Mouse (Mus musculus) embryonic facial prominence, embryonic 14.5 days (tissue): Measurements from ENCODE around the gene Gm11027. TPM values are rescaled to one million over a fixed set of nuclear protein-coding genes. Genes with fewer than 3 reads are reported as not detected.

Experiments used
- ATAC-seq: fragments of 200-750 bp; cut with Nextera tagmentation; 2 replicates; pipeline ENCODE4 v1.8.0; 2017; ENCODE audit warnings: low read depth, moderate number of reproducible peaks, moderate TSS enrichment
- DNase-seq: peaks from one replicate; pipeline ENCODE4 v3.0.0-alpha.2; 2015; ENCODE audit warnings: low spot score
- H3K27ac ChIP-seq: fragments of 300-500 bp; sonication (generic); replicated peaks from 2 replicates; pipeline ENCODE4 v1.5.1; 2014; ENCODE audit warnings: low read depth, mild to moderate bottlenecking, low read length, moderate library complexity
- H3K27me3 ChIP-seq: fragments of 300-500 bp; sonication (generic); replicated peaks from 2 replicates; pipeline ENCODE4 v1.6.1; 2014; ENCODE audit warnings: low read length; ENCODE audit not compliant: control insufficient read depth, insufficient read depth
- H3K36me3 ChIP-seq: fragments of 300-500 bp; sonication (generic); 2 replicates; pipeline ENCODE4 v1.6.1; 2014; ENCODE audit warnings: low read length, mixed read lengths; ENCODE audit not compliant: control insufficient read depth, insufficient read depth
- H3K4me1 ChIP-seq: fragments of 300-500 bp; sonication (generic); 2 replicates; pipeline ENCODE4 v1.6.1; 2014; ENCODE audit warnings: antibody characterized with exemption, low read length; ENCODE audit not compliant: control insufficient read depth, insufficient read depth
- H3K4me2 ChIP-seq: fragments of 300-500 bp; sonication (generic); 2 replicates; pipeline ENCODE4 v1.6.1; 2014; ENCODE audit warnings: low read depth, mild to moderate bottlenecking, low read length, moderate library complexity, mixed read lengths
- H3K4me3 ChIP-seq: fragments of 300-500 bp; sonication (generic); 2 replicates; pipeline ENCODE4 v1.5.1; 2014; ENCODE audit warnings: low read depth, mild to moderate bottlenecking, low read length
- H3K9ac ChIP-seq: fragments of 300-500 bp; sonication (generic); 2 replicates; pipeline ENCODE4 v1.6.1; 2014; ENCODE audit warnings: low read depth, mild to moderate bottlenecking, low read length, moderate library complexity, mixed read lengths
- H3K9me3 ChIP-seq: fragments of 300-500 bp; sonication (generic); 2 replicates; pipeline ENCODE4 v1.6.1; 2016; ENCODE audit warnings: low read length; ENCODE audit not compliant: control insufficient read depth
- WGBS: fragments of 180-500 bp; shearing (Covaris S2); extraction: QIAGEN DNeasy Blood & Tissue Kit; methylation state at CpG from one replicate; pipeline ENCODE4 v1.1.7; 2014; 5-methylcytosine and 5-hydroxymethylcytosine counted together
- polyA plus RNA-seq: library from polyadenylated mRNA; unstranded; fragments of >200 nt; fragmentation: Nextera tagmentation; extraction: Ambion mirVana; gene quantifications from 2 replicates; pipeline ENCODE4 v1.2.1, GENCODE M21; 2014

The Gm11027 gene
- polyA plus RNA-seq, 1 experiment from 2014 or later, result not detected

DNA sequence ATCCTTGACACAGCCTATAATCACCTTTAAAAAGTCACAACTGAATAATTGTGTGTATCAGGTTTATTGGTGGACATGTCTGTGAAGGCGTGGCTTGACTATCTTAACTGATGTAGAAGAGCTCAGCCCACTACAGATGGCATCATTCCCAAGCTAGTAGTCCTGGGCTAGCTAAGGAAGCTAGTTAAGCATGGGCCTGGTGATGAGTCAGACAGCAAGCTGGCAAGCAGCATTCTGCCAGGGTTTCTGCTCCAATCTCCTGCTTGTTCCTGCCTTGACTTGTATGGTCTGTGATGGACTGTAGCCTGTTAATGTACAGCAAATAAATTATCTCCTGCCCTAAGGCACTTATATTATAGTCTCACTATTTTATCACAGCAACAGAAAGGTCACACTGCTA is 30.6 kb upstream of the Gm11027 start:
- Histone ChIP-seq H3K4me3 (no peak overlapping the region), H3K27me3 (no peaks in the 10 kb centered on the region), H3K4me1 (no peaks in the 10 kb centered on the region), H3K36me3 (peaks cover 56% of the 10 kb centered on the region), H3K9ac (no peak overlapping the region), H3K27ac (no peak overlapping the region), H3K9me3 (no peaks in the 10 kb centered on the region), H3K4me2 (no peak overlapping the region)
- DNase-seq, result no peak
- ATAC-seq, result no peak
- 91% methylated on average over 1 of the region's 1 CpGs for WGBS

DNA sequence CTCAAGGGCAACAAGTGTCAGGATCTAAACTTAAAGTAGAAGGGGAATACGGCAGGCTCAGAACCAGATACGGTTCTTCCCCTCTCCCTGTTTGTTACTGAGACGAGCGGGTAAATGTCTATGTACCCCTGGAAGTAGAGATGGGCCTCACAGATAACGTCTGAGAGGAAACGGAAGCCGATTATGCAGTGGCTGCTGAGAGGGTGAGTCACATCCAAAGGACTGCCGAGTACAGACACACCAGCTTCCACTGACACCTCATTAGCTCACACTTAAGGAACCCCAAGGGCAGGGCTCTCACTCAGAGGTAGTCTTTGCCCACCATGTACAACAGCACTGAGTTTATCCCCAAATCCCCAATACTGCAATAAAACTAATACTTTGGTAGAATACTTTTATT is 20.5 kb upstream of the Gm11027 start:
- Histone ChIP-seq H3K9ac (no peak overlapping the region), H3K4me1 (no peaks in the 10 kb centered on the region), H3K36me3 (peaks cover 38% of the 10 kb centered on the region), H3K4me2 (no peak overlapping the region), H3K27ac (no peak overlapping the region), H3K27me3 (no peaks in the 10 kb centered on the region), H3K4me3 (no peak overlapping the region), H3K9me3 (no peaks in the 10 kb centered on the region)
- WGBS, result 67% methylated on average over 8 of the region's 8 CpGs
- ATAC-seq, result no peak
- no peak for DNase-seq

DNA sequence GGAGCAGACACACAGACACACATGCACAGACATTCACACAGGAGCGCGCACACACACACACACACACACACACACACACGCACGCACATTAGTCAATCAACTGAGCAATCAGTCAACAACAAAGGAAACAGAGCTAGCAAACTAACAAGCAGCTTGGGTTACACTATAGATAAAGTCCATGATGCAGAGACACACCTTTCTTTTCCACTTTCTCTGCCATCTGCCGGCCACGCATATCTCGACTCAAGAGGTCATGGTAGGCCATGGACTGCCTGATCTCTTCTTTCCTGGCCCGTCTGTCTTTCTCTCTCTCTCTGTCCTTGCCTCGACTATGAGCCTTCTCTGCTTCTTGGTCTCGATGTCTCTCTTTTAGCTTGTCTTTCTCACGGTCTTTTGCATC is 19.6 kb upstream of the Gm11027 start:
- Histone ChIP-seq H3K4me1 (no peaks in the 10 kb centered on the region), H3K4me2 (no peak overlapping the region), H3K27ac (no peak overlapping the region), H3K4me3 (no peak overlapping the region), H3K9me3 (no peaks in the 10 kb centered on the region), H3K9ac (no peak overlapping the region), H3K27me3 (no peaks in the 10 kb centered on the region), H3K36me3 (peaks cover 38% of the 10 kb centered on the region)
- ATAC-seq (no peak), DNase-seq (no peak)
- 84% methylated on average over 11 of the region's 11 CpGs for WGBS

DNA sequence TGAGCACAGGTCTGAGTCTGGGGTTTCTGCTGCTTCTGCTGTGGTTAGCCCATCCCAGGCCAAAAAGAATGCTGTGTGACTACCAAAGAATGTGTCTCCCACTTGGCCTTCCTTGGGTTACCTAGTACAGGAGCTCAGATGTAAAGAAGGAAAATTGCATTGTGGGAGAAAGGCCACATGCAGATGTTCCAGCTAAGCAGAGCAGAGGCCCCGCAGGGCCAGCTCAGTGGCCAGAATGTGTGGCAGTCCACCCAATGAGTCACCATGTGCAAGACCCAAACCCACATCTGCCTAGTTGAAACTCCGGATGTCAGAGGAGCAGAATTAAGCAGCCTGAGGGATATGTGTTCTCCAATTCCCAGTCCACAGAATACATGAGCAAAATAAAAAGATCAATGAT is 16.9 kb upstream of the Gm11027 start:
- WGBS, result 75% methylated on average over 2 of the region's 2 CpGs
- Histone ChIP-seq H3K4me2 (no peak overlapping the region), H3K9ac (no peak overlapping the region), H3K4me3 (no peak overlapping the region), H3K36me3 (peaks cover 27% of the 10 kb centered on the region), H3K27ac (no peak overlapping the region), H3K27me3 (no peaks in the 10 kb centered on the region), H3K4me1 (peaks cover 6% of the 10 kb centered on the region; the same call in 1 of the 2 replicates), H3K9me3 (no peaks in the 10 kb centered on the region)
- DNase-seq, result no peak
- no peak for ATAC-seq

DNA sequence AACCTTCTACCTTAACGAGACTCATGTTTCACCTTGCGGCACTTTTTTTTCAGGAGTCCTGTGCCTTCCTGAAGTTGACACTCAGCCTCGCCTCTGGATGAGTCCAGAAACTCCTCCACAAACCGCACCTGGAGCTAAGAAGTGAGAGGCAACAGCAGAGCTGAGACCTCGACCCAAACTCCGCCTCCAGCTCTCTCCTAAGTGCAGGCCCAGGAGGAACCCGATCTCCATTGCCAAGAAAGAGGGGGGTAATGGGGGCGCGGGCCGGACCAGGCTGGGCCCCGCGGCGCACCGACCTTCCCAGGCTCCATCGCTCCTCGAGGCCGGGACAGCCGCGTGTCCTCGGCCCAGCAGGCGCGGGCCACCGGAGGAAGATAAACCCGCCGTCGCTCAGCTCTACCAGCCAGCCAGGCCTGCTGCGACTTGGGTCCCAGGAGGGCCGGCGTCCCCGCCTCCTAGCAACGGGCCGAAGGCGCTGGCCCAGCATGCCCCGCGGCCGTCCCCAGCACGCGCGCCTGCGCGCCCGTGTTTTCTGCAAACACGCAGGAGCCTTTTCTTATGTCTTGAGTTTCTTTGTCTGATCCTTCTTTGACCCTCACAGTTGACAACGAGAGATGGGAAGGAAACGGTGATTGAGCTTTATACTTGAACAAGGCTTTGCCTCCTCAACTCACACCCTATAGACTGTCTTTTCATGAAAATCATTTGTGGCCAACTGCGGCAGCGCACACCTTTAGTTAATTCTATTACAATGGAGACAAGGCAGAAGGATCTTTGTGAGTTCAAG is 12.4 kb upstream of the Gm11027 start, which contains the start of gene Wdr60:
Gene Wdr60, minus strand, starts transcription at position 468 of the 787 bp plus-strand sequence.
- Histone ChIP-seq H3K36me3 (no peaks in the 10 kb centered on the region), H3K4me1 (peaks cover 6% of the 10 kb centered on the region; the same call in 1 of the 2 replicates), H3K27me3 (no peaks in the 10 kb centered on the region), H3K4me2 (peak within 1 kb of the TSS; percentile 66), H3K27ac (peak within 1 kb of the TSS; percentile 78), H3K9ac (peak within 1 kb of the TSS; percentile 79), H3K4me3 (peak within 1 kb of the TSS; percentile 67), H3K9me3 (no peaks in the 10 kb centered on the region)
- 4% methylated on average over 41 of the region's 47 CpGs for WGBS
- ATAC-seq (peak; percentile 98), DNase-seq (peak; percentile 94)

DNA sequence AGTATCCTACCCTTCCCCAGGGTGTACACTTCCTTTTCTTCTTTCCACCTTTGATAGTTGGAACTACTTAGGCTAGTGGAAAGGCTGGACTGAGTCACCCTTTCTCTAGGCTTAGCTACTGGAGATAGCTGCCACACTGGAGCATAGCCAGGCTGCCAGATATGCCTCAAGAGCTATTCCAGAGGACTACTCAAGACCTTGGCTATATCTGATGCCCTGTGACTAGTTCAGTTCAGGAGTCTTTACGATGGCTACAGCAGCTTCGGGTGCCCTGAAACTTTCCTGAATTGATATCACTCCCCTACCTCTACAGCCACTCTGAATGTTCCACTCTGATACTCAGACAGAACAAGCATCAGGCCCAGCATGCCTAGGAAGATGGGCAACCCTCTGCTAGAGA is 10.4 kb upstream of the Gm11027 start:
- Histone ChIP-seq H3K9ac (no peak overlapping the region), H3K4me2 (no peak overlapping the region), H3K4me1 (peaks cover 6% of the 10 kb centered on the region; the same call in 1 of the 2 replicates), H3K27ac (no peak overlapping the region), H3K36me3 (no peaks in the 10 kb centered on the region), H3K9me3 (no peaks in the 10 kb centered on the region), H3K27me3 (no peaks in the 10 kb centered on the region), H3K4me3 (no peak overlapping the region)
- DNase-seq, result no peak
- 92% methylated on average over 2 of the region's 2 CpGs for WGBS
- no peak for ATAC-seq

DNA sequence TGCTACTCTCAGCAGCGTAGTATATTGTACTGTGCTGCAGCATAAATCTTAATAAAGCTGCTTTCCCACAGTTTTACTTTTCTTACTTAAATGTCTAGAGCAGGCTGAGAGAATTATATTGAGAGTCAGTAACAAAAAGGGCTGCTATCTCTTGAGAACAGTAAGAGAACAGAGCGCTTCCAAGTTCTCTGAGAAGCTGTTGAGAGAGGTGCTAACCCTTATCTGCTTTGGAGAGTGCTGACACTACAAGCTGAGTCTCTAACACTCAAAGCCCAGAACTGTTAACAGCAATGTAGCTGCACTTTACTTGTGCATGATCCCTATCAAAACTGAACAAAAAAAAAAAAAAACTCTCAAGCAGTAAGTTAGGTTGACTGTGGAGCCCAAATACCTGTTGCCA is 9.9 kb upstream of the Gm11027 start:
- no peak for ATAC-seq
- no peaks in the 10 kb centered on the region for H3K36me3 ChIP-seq
- WGBS, result 74% methylated on average over 2 of the region's 2 CpGs

DNA sequence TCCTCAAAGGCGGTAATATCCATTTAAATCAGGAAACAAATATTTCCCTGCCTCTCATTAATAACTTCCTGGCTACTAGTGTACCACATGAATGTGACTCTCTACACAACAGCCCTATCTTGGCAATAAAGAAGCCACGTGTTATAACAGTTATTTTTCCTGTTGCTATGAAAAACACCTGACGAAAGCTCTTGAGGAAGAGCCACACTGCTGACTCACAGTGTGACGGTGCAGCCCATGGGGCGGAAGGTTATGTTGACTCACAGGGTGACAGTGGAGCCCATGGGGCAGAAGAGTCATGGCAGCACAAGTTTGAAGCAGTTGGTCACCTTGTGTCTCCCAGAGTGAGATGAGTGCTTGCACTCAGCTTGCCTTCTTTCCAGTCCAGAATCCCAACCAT is 5.7 kb upstream of the Gm11027 start:
- WGBS, result 73% methylated on average over 5 of the region's 5 CpGs

More for the DNA sequence above, 9.9 kb upstream of the Gm11027 start:
- H3K4me1 ChIP-seq, result peaks cover 6% of the 10 kb centered on the region; the same call in 1 of the 2 replicates
- no peak overlapping the region for H3K9ac ChIP-seq
- no peak overlapping the region for H3K4me2 ChIP-seq
- no peaks in the 10 kb centered on the region for H3K27me3 ChIP-seq
- H3K27ac ChIP-seq, result no peak overlapping the region
- H3K4me3 ChIP-seq, result no peak overlapping the region
- H3K9me3 ChIP-seq, result no peaks in the 10 kb centered on the region
- DNase-seq, result no peak

DNA sequence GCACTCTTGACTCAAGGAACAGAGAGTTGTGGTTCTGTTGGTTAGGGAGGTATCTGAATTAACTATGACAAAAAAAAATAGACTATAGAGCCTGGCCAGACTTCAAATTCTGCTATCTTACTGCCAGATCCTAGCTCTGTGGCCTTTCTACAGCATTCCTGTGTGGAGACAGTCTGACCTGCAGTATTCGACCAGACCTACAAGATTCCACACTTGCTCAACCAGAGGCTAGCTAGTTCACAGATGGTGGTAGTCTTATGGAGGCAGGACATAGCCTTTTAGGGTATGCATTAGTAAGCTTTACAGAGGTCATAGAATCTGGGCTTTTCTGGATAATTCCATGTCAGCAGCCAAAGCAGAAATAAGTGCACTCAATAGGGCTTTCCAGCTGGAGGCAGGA is 4.6 kb upstream of the Gm11027 start:
- WGBS, result 68% methylated on average over 1 of the region's 1 CpGs
- Histone ChIP-seq H3K9me3 (no peaks in the 10 kb centered on the region), H3K27me3 (no peaks in the 10 kb centered on the region), H3K27ac (no peak overlapping the region), H3K36me3 (no peaks in the 10 kb centered on the region), H3K4me1 (no peaks in the 10 kb centered on the region), H3K9ac (no peak overlapping the region), H3K4me3 (no peak overlapping the region), H3K4me2 (no peak overlapping the region)
- ATAC-seq (no peak), DNase-seq (no peak)

More for the DNA sequence above, 5.7 kb upstream of the Gm11027 start:
- Histone ChIP-seq H3K4me3 (no peak overlapping the region), H3K36me3 (no peaks in the 10 kb centered on the region), H3K9ac (no peak overlapping the region), H3K27me3 (no peaks in the 10 kb centered on the region), H3K4me1 (no peaks in the 10 kb centered on the region), H3K27ac (no peak overlapping the region), H3K4me2 (no peak overlapping the region), H3K9me3 (no peaks in the 10 kb centered on the region)
- DNase-seq (no peak), ATAC-seq (no peak)
